Mouse (Mus musculus): Measurements from ENCODE around the gene Zcchc4. TPM values are rescaled to one million over a fixed set of nuclear protein-coding genes. Genes with fewer than 3 reads are reported as not detected.
A peak's percentile ranks its signal among the peaks of the same experiment; 100 is the strongest.

The Zcchc4 gene
- polyA plus RNA-seq (2014; fragmentation: Nextera tagmentation; extraction: Ambion mirVana): 15.8 and 15.9 TPM in 2 replicates

DNA sequence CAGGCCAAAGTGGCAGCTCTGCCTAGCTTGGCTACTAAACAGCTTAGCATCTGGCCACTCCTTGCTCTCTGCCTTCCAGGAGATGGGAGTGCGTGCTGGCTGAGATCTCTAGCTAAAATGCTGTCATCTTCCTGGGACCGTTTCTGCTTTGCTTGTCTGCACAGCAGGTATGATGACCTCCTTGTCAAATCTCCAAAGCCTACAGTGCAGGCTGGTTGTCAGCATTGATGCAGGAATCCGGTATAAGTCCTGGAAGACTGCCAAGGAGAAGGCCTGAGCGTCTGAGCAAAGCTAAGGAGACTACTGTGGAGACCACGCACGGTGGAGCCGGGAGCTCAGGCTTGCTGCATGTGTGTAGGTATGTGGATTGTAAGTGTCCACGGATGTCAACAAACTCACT is at the start of gene Zcchc4:
Zcchc4 (plus strand) TSS at position 173 of the 400 bp plus-strand sequence.
- Histone ChIP-seq H3K9me3 (ENCODE audit: control insufficient read depth, low read depth, low read length) (no peaks in the 10 kb centered on the region), H3K4me1 (ENCODE audit: control insufficient read depth, insufficient read depth, low read length) (no peaks in the 10 kb centered on the region), H3K27ac (ENCODE audit: low read length) (no peak within 1 kb of the TSS), H3K27me3 (ENCODE audit: control insufficient read depth, insufficient read depth, low read length) (no peaks in the 10 kb centered on the region), H3K9ac (replicated peaks; ENCODE audit: low read depth, low read length) (no peak within 1 kb of the TSS), H3K36me3 (ENCODE audit: control insufficient read depth, insufficient read depth, low read length) (no peaks in the 10 kb centered on the region; the same call in 1 of the 2 replicates), H3K4me3 (ENCODE audit: low read depth, low read length) (no peak within 1 kb of the TSS), H3K4me2 (replicated peaks; ENCODE audit: low read depth, low read length) (no peak within 1 kb of the TSS)
- 57% methylated on average over 8 of the region's 8 CpGs for WGBS
- ATAC-seq (ENCODE audit: insufficient number of reproducible peaks, insufficient read depth, low FRiP score, low read depth): no peak

DNA sequence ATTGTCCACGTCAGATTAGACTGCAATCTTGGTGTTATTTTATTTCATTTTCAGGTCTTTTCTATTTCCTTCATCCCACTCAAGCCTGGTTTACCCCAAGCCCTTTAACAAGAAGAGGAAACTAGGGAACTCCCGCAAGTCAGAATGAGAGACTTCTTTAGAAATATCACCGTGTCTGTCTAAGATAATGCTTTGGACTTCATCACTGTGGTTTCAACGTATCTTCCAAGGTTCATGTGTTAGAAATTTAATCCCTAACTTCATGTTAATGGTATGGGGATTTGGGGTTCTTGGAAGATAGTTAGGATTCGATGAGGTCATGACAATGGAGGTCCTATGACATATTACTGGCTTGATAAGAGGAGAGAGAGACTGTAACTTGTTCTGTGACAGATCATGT is 47.5 kb upstream of the Zcchc4 start:
- Histone ChIP-seq H3K27me3 (ENCODE audit: control insufficient read depth, insufficient read depth, low read length) (no peaks in the 10 kb centered on the region), H3K9me3 (ENCODE audit: control insufficient read depth, low read depth, low read length) (no peaks in the 10 kb centered on the region), H3K9ac (replicated peaks; ENCODE audit: low read depth, low read length) (no peak overlapping the region), H3K4me1 (ENCODE audit: control insufficient read depth, insufficient read depth, low read length) (no peaks in the 10 kb centered on the region), H3K27ac (ENCODE audit: low read length) (no peak overlapping the region), H3K4me2 (replicated peaks; ENCODE audit: low read depth, low read length) (no peak overlapping the region), H3K4me3 (ENCODE audit: low read depth, low read length) (no peak overlapping the region), H3K36me3 (ENCODE audit: control insufficient read depth, insufficient read depth, low read length) (no peaks in the 10 kb centered on the region)
- ATAC-seq (ENCODE audit: insufficient number of reproducible peaks, insufficient read depth, low FRiP score, low read depth): no peak
- 82% methylated on average over 5 of the region's 5 CpGs for WGBS

DNA sequence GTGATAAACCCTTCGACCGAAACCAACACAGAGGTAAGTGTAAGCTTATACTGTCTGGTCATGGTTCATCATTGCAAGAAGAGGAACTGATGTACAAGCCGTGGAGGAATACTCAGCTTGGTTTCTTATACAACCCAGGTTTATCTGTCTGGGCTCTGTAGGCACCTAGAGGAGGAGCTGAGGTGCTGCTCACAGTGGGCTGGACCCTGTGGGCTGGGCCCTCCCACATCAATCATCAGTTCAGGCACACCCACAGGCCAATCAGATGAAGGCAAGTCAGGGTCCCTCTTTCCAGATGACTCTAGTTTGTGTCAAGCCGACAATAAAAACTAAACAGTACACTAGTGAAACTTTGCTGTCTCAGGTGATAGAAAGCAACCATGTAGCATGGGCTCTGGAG is 42.4 kb upstream of the Zcchc4 start:
- H3K27me3 ChIP-seq (ENCODE audit: control insufficient read depth, insufficient read depth, low read length): no peaks in the 10 kb centered on the region
- 71% methylated on average over 4 of the region's 4 CpGs for WGBS
- no peak overlapping the region for H3K9ac ChIP-seq (replicated peaks; ENCODE audit: low read depth, low read length)
- H3K27ac ChIP-seq (ENCODE audit: low read length): no peak overlapping the region
- no peaks in the 10 kb centered on the region for H3K36me3 ChIP-seq (ENCODE audit: control insufficient read depth, insufficient read depth, low read length)
- no peaks in the 10 kb centered on the region for H3K4me1 ChIP-seq (ENCODE audit: control insufficient read depth, insufficient read depth, low read length)
- no peak overlapping the region for H3K4me3 ChIP-seq (ENCODE audit: low read depth, low read length)
- no peak overlapping the region for H3K4me2 ChIP-seq (replicated peaks; ENCODE audit: low read depth, low read length)
- no peak for ATAC-seq (ENCODE audit: insufficient number of reproducible peaks, insufficient read depth, low FRiP score, low read depth)
- H3K9me3 ChIP-seq (ENCODE audit: control insufficient read depth, low read depth, low read length): no peaks in the 10 kb centered on the region

DNA sequence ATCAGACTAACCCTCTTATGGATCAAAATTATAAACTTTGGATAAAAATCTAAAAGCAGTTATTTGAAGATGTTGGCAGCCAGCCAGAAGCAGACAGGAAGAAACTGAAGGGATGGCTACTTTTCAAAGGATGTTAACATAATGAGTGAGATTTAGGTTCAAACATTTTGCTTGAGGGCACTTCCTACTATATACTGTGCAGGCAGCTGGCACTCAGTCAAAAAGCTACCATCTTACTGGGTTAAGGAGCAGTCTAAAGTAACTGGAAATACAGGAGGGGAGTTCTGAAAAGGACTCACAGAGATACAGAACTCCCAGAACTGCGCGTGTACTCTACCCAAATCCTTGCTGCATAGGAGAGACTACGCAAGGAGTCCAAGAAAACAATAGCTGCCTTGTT is 39.2 kb upstream of the Zcchc4 start:
- H3K4me2 ChIP-seq (replicated peaks; ENCODE audit: low read depth, low read length): no peak overlapping the region
- no peaks in the 10 kb centered on the region for H3K36me3 ChIP-seq (ENCODE audit: control insufficient read depth, insufficient read depth, low read length)
- no peaks in the 10 kb centered on the region for H3K27me3 ChIP-seq (ENCODE audit: control insufficient read depth, insufficient read depth, low read length)
- no peaks in the 10 kb centered on the region for H3K4me1 ChIP-seq (ENCODE audit: control insufficient read depth, insufficient read depth, low read length)
- no peak for ATAC-seq (ENCODE audit: insufficient number of reproducible peaks, insufficient read depth, low FRiP score, low read depth)
- 56% methylated on average over 3 of the region's 3 CpGs for WGBS
- H3K9ac ChIP-seq (replicated peaks; ENCODE audit: low read depth, low read length): no peak overlapping the region
- H3K9me3 ChIP-seq (ENCODE audit: control insufficient read depth, low read depth, low read length): no peaks in the 10 kb centered on the region
- H3K4me3 ChIP-seq (ENCODE audit: low read depth, low read length): no peak overlapping the region
- H3K27ac ChIP-seq (ENCODE audit: low read length): no peak overlapping the region

DNA sequence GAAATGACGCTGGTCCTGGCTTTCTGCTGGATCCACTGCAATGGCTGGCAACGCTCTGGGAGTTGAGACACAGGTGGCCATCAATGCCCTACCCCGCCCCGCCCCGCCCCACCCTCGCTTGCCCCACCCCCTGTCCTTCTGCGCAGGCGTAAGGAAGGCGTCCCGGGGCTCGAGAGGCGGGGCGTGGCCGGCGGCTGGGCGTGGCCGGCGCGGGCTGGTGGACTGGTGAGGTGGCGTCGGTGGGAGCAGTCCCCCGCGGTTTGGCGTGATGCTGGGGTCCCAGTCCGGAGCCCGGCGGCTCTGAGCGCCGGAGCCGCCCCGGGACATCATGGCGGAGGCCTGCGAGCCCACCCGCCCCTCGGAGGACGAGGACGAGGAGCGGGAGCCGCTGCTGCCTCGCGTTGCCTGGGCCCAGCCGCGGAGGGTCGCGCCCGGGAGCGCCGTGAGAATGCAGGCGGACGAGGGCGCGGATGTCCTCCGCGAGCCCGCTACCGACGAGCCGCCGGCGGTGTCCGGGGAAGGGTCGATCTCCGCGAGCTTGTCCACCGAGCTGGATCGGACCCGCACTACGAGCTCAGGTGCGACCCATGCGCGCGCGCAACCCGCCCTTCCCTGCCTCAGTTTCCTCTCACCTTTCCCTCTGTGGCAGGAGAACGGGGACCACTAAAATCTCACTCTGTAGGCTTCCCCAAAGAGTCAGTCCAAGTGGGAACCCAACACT is 33.7 kb upstream of the Zcchc4 start, which contains the start of gene Pi4k2b:
Pi4k2b (plus strand) TSS at position 184 of the 721 bp plus-strand sequence.
- Histone ChIP-seq H3K4me3 (ENCODE audit: low read depth, low read length) (peak within 1 kb of the TSS; percentile 84), H3K36me3 (ENCODE audit: control insufficient read depth, insufficient read depth, low read length) (no peaks in the 10 kb centered on the region), H3K4me2 (replicated peaks; ENCODE audit: low read depth, low read length) (peak within 1 kb of the TSS; percentile 62), H3K4me1 (ENCODE audit: control insufficient read depth, insufficient read depth, low read length) (peaks cover 4% of the 10 kb centered on the region; the same call in 1 of the 2 replicates), H3K27me3 (ENCODE audit: control insufficient read depth, insufficient read depth, low read length) (no peaks in the 10 kb centered on the region), H3K9me3 (ENCODE audit: control insufficient read depth, low read depth, low read length) (no peaks in the 10 kb centered on the region), H3K9ac (replicated peaks; ENCODE audit: low read depth, low read length) (peak within 1 kb of the TSS; percentile 68), H3K27ac (ENCODE audit: low read length) (peak within 1 kb of the TSS; percentile 75)
- ATAC-seq (ENCODE audit: insufficient number of reproducible peaks, insufficient read depth, low FRiP score, low read depth): peak; percentile 90
- under 1% methylated on average over 72 of the region's 75 CpGs for WGBS

DNA sequence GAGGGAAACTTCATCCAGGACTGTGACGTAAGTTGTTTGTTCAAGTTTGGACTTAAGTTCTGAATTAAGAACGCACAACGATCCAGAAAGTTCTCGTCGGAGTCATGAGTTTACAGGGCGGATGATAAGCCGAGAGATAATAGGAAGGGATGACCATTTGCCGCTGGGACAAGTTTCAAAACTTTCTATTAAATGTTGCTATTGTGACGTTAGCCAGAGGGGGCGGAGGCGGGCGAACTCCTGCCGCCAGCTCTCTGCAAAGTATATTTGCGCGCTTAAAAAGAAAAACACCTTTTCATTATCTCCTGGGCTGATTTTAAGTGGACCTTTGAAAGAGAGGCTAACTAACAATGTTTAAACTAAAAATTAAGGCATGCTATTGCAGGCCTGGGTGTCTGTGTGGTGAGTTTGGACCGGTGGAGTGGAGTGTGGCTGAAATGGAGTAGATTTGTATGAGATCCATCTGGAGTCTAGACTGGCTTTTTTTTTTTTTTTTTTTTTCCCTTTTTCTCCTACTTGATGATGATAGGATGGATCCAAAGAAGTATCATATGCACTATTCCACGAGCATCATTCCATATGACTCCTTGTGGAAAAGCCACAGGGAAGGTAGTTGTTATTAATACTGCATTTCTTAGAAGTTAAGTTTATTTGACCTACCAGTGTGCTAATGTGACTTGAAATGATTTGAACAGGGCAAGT is 32.9 kb upstream of the Zcchc4 start:
- WGBS: under 1% methylated on average over 17 of the region's 17 CpGs
- Histone ChIP-seq H3K9ac (replicated peaks; ENCODE audit: low read depth, low read length) (peak overlapping the region; percentile 68), H3K9me3 (ENCODE audit: control insufficient read depth, low read depth, low read length) (no peaks in the 10 kb centered on the region), H3K27ac (ENCODE audit: low read length) (peak overlapping the region; percentile 75), H3K4me1 (ENCODE audit: control insufficient read depth, insufficient read depth, low read length) (peaks cover 4% of the 10 kb centered on the region; the same call in 1 of the 2 replicates), H3K27me3 (ENCODE audit: control insufficient read depth, insufficient read depth, low read length) (no peaks in the 10 kb centered on the region), H3K4me2 (replicated peaks; ENCODE audit: low read depth, low read length) (peak overlapping the region; percentile 62), H3K4me3 (ENCODE audit: low read depth, low read length) (peak overlapping the region; percentile 84), H3K36me3 (ENCODE audit: control insufficient read depth, insufficient read depth, low read length) (no peaks in the 10 kb centered on the region)
- peak; percentile 51; the same call in 1 of the 2 replicates for ATAC-seq (ENCODE audit: insufficient number of reproducible peaks, insufficient read depth, low FRiP score, low read depth)

DNA sequence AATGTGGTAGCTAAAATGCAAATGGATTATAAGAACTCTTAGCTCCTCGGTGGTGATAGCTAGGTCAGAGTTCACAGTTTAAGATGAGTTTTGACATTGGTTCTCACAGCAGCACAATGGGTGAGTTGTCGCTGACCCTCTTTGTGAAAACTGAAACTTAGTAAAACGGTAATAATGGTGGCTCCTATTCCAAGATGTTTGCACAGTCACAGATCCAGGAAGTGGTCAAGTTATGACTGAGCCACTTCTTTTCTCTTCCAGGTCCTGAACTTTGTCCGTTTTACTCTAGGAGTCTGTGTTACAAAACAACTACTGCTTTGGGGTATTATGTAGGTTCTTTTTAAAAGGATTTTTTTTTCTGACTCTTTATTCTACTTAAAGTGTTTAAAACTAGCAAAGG is 32.0 kb upstream of the Zcchc4 start:
- Histone ChIP-seq H3K9ac (replicated peaks; ENCODE audit: low read depth, low read length) (no peak overlapping the region), H3K4me3 (ENCODE audit: low read depth, low read length) (peak overlapping the region; percentile 84; the same call in 1 of the 2 replicates), H3K27ac (ENCODE audit: low read length) (no peak overlapping the region), H3K27me3 (ENCODE audit: control insufficient read depth, insufficient read depth, low read length) (no peaks in the 10 kb centered on the region), H3K4me2 (replicated peaks; ENCODE audit: low read depth, low read length) (peak overlapping the region; percentile 62), H3K4me1 (ENCODE audit: control insufficient read depth, insufficient read depth, low read length) (peaks cover 4% of the 10 kb centered on the region; the same call in 1 of the 2 replicates), H3K36me3 (ENCODE audit: control insufficient read depth, insufficient read depth, low read length) (no peaks in the 10 kb centered on the region), H3K9me3 (ENCODE audit: control insufficient read depth, low read depth, low read length) (no peaks in the 10 kb centered on the region)
- WGBS: 48% methylated on average over 4 of the region's 4 CpGs
- ATAC-seq (ENCODE audit: insufficient number of reproducible peaks, insufficient read depth, low FRiP score, low read depth): no peak

DNA sequence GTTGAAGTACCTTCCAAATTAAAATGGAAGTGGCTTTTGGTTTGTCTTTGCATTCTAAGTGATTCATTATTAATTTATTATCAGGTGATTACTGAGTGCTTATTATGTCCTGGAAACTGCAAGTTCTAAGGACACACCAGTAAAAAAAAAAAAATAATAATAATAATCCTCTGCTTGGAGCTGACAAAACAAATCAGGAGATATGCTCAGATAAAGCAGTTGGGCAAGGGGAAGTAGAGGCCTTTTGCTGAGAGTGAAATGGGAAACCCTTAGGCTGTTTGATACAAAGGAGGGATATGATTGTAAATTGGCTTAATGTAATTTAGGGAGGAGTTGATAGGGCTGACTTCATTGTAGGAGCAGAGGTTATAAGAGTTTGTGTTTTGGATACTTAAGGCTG is 28.3 kb upstream of the Zcchc4 start:
- no peak overlapping the region for H3K27ac ChIP-seq (ENCODE audit: low read length)
- ATAC-seq (ENCODE audit: insufficient number of reproducible peaks, insufficient read depth, low FRiP score, low read depth): no peak
- no peaks in the 10 kb centered on the region for H3K27me3 ChIP-seq (ENCODE audit: control insufficient read depth, insufficient read depth, low read length)
- peaks cover 4% of the 10 kb centered on the region; the same call in 1 of the 2 replicates for H3K4me1 ChIP-seq (ENCODE audit: control insufficient read depth, insufficient read depth, low read length)
- no peak overlapping the region for H3K9ac ChIP-seq (replicated peaks; ENCODE audit: low read depth, low read length)
- H3K4me3 ChIP-seq (ENCODE audit: low read depth, low read length): no peak overlapping the region
- H3K36me3 ChIP-seq (ENCODE audit: control insufficient read depth, insufficient read depth, low read length): 0 out of 2 replicates have a peak, but pooled peaks cover 3% of the 10 kb centered on the region
- H3K4me2 ChIP-seq (replicated peaks; ENCODE audit: low read depth, low read length): no peak overlapping the region
- no peaks in the 10 kb centered on the region for H3K9me3 ChIP-seq (ENCODE audit: control insufficient read depth, low read depth, low read length)

Measured in stomach, embryonic 14.5 days (tissue).